Mouse (Mus musculus): ENCODE data around the gene Orc3.
A peak's percentile ranks its signal among the peaks of the same experiment; 100 is the strongest.

The Orc3 gene

DNA sequence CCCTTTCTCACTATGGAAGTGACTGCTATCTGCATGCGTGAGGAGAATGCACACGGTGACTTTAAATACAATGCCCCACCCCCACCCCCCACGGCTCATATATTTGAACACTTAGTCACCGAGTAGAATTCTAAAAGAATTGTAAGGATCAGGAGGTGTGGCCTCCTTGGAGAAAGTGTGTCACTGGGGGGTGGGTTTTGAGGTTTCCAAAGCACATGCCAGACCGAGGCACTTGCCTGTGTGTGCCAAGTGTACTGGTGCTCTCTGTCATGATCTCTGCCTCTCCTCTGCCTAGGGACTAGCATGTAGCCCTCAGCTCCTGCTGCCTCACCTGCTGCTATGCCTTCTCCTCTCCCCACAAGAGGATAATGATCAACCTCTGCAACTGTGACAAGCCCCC, 32.3 kb downstream of the Orc3 start:
- DNase-seq (ENCODE audit: low read depth, low spot score): peak; percentile 93

- peak; percentile 93 for DNase-seq (ENCODE audit: low read depth, low spot score)
Observed at GRCm38 (mm10) chr4:34581990-34582389, 32.8 kb downstream of the Orc3 start.

DNA sequence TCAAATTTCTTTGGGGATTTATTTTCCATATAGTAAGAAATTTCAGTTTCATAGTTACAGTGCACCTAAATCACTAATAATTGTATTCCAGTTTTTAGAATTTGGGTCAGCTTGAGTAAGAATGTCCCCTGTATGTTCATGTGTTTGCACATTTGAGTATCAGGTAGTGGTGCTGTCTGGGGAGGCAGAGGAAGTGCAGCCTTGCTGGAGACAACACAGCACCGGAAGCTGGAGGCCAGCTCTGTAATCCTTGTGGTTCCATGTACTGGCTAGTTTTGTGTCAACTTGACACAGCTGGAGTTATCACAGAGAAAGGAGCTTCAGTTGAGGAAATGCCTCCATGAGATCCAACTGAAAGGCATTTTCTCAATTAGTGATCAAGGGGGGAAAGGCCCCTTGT, 33.3 kb downstream of the Orc3 start:
- peak; percentile 43 for DNase-seq (ENCODE audit: low read depth, low spot score)

DNA sequence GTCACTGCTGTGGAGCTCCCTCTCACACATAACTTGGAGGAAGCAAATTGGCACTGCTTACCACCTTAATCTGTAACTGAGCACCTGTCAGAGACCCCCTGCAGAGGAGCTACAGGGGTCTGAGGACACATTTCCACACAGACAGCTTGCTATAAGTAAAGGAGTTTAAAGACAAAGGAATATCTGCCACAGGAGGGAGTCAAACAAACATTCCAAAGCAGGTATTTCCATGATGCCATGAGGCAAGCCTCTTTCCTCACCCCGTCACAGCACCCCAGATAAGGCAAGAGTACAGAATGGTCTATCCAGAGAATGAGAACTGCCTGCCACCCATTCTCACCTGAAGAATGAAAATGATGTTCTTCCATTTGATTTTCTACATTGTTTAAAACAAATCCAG, 35.5 kb downstream of the Orc3 start:
- DNase-seq (ENCODE audit: low read depth, low spot score): peak; percentile 67

- DNase-seq (ENCODE audit: low read depth, low spot score): peak; percentile 32
Observed at GRCm38 (mm10) chr4:34577028-34577427, 37.7 kb downstream of the Orc3 start.

GRCm38 (mm10) chr4:34572876-34573275, 41.9 kb downstream of the Orc3 start:
- no peak for DNase-seq (ENCODE audit: low read depth, low spot score)

- DNase-seq (ENCODE audit: low read depth, low spot score): no peak
Observed at GRCm38 (mm10) chr4:34566226-34566625, 48.5 kb downstream of the Orc3 start.

- peak; percentile 89 for DNase-seq (ENCODE audit: low read depth, low spot score)
Observed at GRCm38 (mm10) chr4:34560971-34561370, 53.8 kb downstream of the Orc3 start.

DNA sequence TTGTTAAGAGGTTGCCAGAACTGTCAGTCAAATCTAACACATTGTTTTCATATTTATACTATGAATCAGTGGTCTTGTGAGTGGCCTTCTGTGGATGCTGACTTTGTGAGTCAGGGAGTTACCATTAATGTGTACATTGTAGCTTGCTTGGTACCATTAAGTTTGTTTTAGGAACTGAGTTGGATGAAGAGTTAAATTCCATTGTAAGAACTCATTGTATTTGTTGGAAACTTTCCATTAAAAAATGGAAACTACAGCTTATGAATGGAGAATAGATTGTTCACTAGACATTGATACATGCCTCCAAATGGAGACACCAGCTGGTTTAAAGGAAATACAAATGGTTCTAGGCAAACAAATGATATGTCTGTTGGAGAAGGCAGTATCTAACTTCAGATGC, 58.6 kb downstream of the Orc3 start:
- no peak for DNase-seq (ENCODE audit: low read depth, low spot score)

DNA sequence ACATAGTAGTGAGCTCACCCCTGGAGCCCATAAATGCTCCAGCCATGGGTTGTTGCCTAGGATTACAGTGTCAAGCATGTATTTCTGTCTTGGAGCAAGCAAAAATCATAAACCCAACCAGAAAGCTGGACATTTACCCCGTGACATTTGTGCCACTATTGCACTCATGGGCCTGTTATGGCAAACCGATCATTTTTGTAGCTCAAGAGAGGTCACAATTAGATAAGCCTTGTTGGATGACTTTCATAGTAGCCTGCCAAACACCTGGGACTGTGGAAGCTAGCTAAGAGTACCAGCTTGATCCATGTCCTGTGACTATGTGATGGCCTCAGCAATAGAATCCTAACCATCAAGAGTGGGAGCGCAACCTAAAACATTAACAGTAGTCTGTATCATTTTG, 59.1 kb downstream of the Orc3 start:
- DNase-seq (ENCODE audit: low read depth, low spot score): no peak

DNA sequence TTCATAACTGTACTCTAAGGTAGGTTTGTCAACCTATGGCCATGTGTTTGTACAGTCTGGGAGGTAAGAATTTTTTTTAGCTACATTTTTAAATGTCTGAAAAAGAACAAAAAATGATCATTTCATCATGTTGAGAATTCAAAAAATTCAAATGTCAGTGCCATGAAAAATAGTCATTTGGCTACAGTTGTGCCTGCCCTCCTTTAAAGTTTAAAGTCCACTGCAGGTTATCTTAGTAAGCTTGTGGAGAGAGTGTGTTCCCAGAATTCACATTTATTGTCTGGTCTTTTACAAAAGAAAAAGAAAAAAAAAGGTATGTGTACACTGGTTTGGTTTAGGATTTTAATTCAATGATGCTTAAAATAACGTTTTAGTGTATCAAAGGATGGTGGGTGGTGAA, 60.1 kb downstream of the Orc3 start:
- no peak for DNase-seq (ENCODE audit: low read depth, low spot score)

GRCm38 (mm10) chr4:34551966-34552365, 62.8 kb downstream of the Orc3 start:
- DNase-seq (ENCODE audit: low read depth, low spot score): no peak

- DNase-seq (ENCODE audit: low read depth, low spot score): peak; percentile 86
Observed at GRCm38 (mm10) chr4:34551098-34551809, 63.5 kb downstream of the Orc3 start.

DNA sequence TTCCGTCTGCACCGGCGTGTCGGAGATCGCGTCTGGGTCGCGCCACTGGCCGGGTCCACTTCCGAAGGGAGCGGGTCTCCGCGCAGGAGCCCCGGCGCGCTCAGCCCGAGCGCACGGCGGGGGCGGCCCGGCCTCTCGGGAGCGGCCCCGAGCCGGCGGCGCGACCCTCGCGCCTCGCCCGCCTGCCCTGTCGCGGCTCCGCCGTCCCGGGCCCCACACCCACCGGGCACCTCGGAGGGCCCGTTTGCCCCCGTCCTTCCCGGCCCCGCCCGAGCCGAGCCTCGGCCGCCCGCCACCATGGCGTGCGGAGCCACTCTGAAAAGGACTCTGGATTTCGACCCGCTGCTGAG, 64.0 kb downstream of the Orc3 start, which contains the start of gene Akirin2:
Gene Akirin2, plus strand, starts transcription at position 190 of the 350 bp plus-strand sequence.
- DNase-seq (ENCODE audit: low read depth, low spot score): no peak

DNA sequence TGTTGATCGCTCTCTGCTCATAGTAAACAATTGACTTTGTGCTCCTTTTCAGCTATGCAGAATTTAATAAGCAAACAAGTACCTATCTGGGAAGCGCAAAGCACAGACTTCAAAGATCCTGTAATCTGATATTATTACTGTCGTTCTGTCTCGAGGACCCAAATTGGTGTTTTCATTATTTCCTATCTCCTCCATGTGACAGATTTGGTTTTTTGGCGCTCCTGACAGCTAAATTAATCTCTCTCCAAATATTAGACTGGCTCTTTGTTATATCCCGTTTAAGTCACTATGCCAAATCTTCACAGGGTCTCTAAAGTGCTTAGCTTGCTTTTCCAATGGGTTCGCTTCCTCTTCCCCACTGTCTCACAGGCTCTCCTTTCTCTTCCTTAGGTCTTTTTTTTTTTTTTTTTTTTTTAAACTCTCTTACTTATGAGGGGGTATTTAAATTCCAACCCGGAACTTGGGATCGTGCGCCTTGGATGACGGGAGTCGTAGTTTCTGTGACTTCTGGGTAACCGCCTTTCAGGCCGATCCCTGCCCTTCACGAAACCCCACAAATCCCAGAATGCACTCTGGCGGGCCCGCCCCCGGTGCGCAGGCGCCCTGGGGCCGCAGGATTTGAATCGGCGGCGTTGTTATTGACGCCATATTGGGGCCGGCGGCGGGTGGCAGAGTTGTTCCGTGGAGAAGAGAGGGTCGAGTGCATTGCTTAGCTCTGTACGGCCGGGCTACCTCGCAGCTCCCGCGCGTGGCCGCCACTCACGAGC, 64.6 kb downstream of the Orc3 start:
- peak; percentile 98 for DNase-seq (ENCODE audit: low read depth, low spot score)

- DNase-seq (ENCODE audit: low read depth, low spot score): no peak
Observed at GRCm38 (mm10) chr4:34529941-34530340, 84.8 kb downstream of the Orc3 start.

DNA sequence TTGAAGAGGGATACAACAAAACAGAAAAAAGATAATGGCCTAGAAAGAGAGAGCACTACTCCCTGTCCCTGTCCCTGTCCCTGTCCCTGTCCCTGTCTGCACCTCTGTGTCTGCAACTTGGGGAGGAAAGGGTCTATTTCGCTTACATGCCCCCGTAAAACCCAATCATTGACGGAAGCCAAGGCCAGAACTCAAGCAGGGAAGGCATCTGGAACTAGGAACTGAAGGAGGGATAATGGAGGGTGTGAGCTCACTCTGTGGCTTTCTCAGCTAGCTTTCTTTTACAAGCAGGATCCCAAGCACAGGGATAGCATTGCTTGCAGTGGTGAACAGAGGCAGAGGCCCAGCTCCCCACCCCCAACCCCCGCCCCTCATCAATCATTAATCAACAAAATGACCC, 85.4 kb downstream of the Orc3 start:
- DNase-seq (ENCODE audit: low read depth, low spot score): no peak

DNA sequence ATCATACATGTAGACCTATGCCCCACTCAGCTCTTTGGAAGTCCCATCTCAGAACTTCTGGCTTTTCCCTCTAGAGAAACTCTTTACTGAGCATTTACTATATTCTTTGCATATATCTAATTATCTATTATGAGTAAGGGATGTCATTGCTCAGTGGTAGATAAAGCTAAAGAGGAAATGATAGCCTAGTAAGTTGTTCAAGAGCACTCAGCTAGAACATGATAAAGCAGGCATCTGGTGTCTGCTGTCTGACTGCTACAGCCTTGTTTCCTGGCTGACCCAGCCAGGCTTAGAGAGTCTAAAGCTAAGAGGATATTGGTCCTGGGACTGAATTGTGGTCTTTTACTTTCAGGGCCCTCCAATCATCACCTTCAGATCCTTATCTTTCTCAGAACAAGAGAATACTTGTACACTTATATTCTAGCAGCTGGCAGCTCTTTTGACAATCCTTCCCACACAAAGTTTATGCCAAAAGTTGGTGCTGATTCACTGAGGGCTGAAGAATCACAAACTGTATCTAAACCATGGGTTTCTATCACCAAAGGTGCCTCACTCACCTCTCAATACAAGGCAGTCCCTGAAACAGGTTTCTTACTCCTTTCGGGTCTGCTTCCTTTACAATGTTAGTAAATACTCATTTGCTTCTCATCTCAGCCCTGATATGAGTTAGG, 86.2 kb downstream of the Orc3 start:
- DNase-seq (ENCODE audit: low read depth, low spot score): no peak

- DNase-seq (ENCODE audit: low read depth, low spot score): no peak
Observed at GRCm38 (mm10) chr4:34526771-34527170, 88.0 kb downstream of the Orc3 start.

- DNase-seq (ENCODE audit: low read depth, low spot score): no peak
Observed at GRCm38 (mm10) chr4:34523586-34523985, 91.2 kb downstream of the Orc3 start.

- no peak for DNase-seq (ENCODE audit: low read depth, low spot score)
Observed at GRCm38 (mm10) chr4:34522846-34523245, 91.9 kb downstream of the Orc3 start.

Measured in R1 (cell line).